Mouse (Mus musculus) CH12.LX (cell line): ENCODE results near the gene Prss35.

Source experiments
- CTCF ChIP-seq, 2 experiments: IDR thresholded peaks in 1 of 2; conservative IDR thresholded peaks in 1 of 2; 2 replicates each; pipeline ENCODE4 v1.5.1; 2011 to 2012; ENCODE audit warnings: low read depth in 2 of 2, low read length in 2 of 2, improper control_type of control experiment in 1 of 2, inconsistent platforms in 1 of 2, mild to moderate bottlenecking in 1 of 2, moderate library complexity in 1 of 2
- EP300 ChIP-seq: IDR thresholded peaks from 2 replicates; pipeline ENCODE4 v1.6.1; 2011; ENCODE audit warnings: low read length, improper control_type of control experiment
- GABPA ChIP-seq: IDR thresholded peaks from 2 replicates; pipeline ENCODE4 v1.6.1; 2012; ENCODE audit warnings: low read depth, low read length, improper control_type of control experiment, inconsistent platforms; ENCODE audit not compliant: insufficient replicate concordance
- MAX ChIP-seq: IDR thresholded peaks from 2 replicates; pipeline ENCODE4 v1.6.1; 2011; ENCODE audit warnings: low read length, improper control_type of control experiment
- MXI1 ChIP-seq: IDR thresholded peaks from 2 replicates; pipeline ENCODE4 v1.6.1; 2011; ENCODE audit warnings: mild to moderate bottlenecking, low read depth, low read length, improper control_type of control experiment
- TCF12 ChIP-seq: IDR thresholded peaks from 2 replicates; pipeline ENCODE4 v1.6.1; 2014; ENCODE audit warnings: low read depth, mild to moderate bottlenecking, inconsistent platforms, low read length, improper control_type of control experiment
- USF2 ChIP-seq: conservative IDR thresholded peaks from 2 replicates; pipeline ENCODE4 v1.6.1; 2011; ENCODE audit warnings: low read depth, low read length, improper control_type of control experiment

DNA sequence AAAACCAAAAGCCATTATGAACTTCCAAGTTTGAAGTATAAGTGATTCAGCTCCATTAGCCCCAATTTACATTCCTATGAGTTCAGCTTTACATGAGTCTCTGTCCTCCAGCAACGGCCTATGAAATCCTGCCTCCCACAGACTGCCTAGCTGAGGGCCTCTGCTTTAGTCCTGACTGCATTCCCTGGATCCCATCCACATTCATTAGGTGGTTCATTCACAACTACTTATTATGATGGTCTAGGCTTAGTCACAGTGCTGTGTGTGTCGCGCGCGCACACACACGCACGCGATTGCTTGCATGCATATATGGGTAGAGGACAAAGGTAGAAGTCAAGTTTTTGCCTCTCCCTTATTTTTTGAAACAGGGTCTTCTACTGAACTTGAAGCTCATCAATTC lies 4.6 kb upstream of the Prss35 start:
- TF ChIP-seq CTCF (conservative IDR thresholded peaks at IDR 0.05 in 1 of 2, IDR thresholded peaks at IDR 0.05 in 1 of 2; ENCODE audit: low read depth in 2 of 2, low read length in 2 of 2) (no peak), GABPA (no peak), TCF12 (no peak), USF2 (no peak), MAX (no peak), MXI1 (no peak), EP300 (no peak)
